Mouse (Mus musculus): ENCODE data around the gene Sf3b4.
"Not testable (repeated sequence)": the region's sequence is repeated elsewhere in the genome, so short reads cannot be mapped to it uniquely, and the experiment has no call there.

Sf3b4 gene

GRCm38 (mm10) chr3:96173185-96173584 is 1.1 kb downstream of the Sf3b4 start:
- peak; percentile 20 for DNase-seq (ENCODE audit: low spot score)

- not testable (repeated sequence) for DNase-seq (ENCODE audit: low spot score)
These were observed 1.9 kb downstream of the Sf3b4 start for GRCm38 (mm10) chr3:96174042-96174441.

DNA sequence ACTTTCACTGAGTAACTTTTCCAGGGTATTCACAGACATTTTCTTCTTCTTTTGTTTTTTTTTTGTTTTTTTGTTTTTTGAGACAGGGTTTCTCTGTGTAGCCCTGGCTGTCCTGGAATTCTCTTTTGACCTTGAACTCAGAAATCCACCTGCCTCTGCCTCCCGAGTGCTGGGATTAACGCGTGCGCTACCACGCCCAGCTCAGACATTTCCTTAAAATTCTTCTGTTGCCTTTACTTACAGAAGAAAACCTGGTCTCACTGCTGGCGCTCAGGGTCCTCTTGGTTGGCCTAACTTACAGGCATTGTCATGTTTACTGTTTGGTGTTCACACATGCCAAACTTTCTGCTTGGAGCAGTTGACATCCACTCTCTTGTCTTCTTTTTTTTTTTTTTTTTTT is 3.1 kb downstream of the Sf3b4 start:
- DNase-seq (ENCODE audit: low spot score): no peak

DNA sequence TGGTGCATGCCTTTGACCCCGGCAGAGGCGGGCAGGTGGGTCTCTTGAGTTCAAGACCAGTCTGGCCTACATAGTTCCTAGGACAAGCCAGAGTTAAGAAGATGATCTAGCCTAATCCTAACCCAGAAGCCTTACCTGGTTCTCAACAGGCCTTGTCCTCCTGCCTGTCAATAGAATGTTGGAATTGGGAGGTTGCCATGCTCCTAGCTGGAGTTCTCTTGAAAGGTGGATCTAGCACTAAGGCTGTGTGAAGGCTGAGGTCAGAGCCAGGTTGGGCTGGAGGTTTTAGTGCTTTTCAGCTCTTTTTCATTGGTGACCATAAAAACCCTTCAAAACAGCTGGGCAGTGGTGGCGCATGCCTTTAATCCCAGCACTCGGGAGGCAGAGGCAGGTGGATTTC is 6.3 kb downstream of the Sf3b4 start:
- DNase-seq (ENCODE audit: low spot score): no peak

DNA sequence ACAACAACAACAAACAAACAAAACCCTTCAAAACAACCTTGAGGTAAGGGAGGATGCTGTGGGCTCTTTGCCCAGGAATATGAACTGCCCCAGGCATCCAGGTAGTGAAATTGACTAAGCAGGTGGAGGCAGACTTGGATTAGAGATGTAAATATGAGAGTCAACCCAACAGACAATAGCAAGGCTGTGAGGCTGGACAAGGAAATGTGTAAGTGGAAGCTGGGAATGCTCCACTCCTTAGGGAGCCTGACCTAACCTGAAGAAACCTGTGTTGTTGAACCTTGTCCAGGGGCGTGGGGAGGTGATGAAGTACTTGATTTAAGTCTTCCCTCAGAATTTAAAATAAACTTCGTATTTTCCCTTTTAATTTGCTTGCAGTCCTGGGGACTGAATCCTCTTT is 6.8 kb downstream of the Sf3b4 start:
- no peak for DNase-seq (ENCODE audit: low spot score)

- DNase-seq (ENCODE audit: low spot score): no peak
These were observed 7.4 kb downstream of the Sf3b4 start for GRCm38 (mm10) chr3:96179531-96179930.

- no peak for DNase-seq (ENCODE audit: low spot score)
These were observed 8.8 kb downstream of the Sf3b4 start, which contains the start of gene Sv2a for GRCm38 (mm10) chr3:96180727-96181477. Gene Sv2a, plus strand, starts transcription at chr3:96181151.

GRCm38 (mm10) chr3:96181510-96182381 is 9.6 kb downstream of the Sf3b4 start:
- DNase-seq (ENCODE audit: low spot score): no peak

DNA sequence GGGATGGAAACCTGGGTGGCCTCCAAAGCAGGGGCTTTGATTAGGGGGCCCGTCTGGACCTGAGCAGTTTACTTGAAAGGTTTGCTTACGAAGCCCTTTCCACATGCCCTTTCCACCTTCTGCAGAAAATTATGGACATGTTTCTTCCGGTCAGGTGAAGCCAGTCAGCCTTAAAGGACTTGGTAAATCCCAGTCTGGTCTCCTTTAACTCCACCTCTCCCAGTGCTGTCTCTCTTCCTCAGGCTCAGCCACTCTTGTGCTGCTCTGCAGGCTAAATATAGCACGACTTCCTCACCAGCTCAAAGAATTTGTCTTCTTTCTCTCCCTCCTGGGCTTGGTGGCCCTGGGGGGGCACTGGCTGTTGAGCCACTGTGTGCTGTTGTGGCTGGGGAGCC is 10.2 kb downstream of the Sf3b4 start:
- DNase-seq (ENCODE audit: low spot score): no peak

DNA sequence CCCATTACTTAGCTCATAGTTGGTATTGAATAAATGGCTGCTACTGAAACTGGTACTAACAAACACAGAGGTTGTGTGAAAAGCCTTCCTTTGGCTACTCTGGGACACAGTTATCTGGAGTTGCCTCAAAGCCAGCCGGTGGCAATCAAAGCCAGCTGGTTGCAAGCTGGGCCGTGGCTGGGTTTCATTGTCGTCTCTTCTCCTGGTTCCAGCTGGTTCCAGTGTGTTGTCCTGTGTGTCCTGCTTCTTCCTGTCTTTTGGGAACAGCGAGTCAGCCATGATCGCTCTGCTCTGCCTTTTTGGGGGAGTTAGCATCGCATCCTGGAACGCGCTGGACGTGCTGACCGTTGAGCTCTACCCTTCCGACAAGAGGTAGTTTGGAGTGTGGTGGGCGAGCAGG is 20.8 kb downstream of the Sf3b4 start:
- DNase-seq (ENCODE audit: low spot score): no peak

DNA sequence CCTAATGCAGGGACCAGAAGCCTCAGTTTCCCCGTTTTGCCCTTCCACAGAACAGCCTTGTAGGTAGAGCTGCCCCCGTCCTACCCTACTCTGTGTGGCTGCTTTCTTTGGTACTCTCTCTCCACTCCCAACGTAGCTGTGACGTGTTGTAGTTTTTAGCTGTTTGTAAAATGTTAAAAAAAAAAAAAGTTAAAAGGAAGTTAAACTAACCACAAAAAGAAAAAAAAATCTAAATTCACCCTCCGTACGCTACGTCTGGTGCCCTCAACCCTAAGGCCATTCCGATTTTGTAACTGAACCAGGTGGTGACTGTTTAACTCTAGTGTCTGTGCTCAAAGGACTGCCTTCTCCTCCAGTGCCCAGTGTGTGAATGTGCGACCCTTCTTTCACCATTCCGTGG is 22.8 kb downstream of the Sf3b4 start:
- no peak for DNase-seq (ENCODE audit: low spot score)

DNA sequence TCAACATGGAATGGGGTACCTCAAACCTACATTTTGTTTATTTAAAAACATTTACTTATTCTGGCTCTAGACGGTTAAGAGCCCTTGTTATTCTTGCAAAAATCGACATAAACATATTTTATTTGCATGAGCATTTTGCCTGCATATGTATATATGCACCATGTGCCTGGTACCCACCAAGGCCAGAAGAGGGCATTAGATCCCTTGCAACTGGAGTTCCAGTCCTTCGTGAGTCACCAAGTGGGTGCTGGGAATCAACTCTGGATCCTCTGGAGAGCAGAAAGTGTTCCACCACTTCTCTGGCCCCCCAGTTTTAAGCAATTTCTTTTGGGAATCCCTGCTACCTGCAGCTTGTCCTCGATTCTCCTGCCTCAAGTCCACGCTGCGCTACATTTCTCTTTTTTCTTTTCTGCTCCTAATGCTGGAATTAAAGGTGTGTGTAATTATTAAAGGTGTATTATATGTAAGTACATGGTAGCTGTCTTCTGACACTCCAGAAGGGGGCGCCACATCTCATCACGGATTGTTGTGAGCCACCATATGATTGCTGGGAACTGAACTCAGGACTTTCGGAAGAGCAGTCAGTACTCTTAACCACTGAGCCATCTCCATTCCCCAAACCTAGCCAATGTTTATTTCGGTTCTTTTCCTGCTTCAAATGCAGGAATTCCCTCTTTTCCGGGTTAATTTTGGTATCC is 23.6 kb downstream of the Sf3b4 start:
- no peak for DNase-seq (ENCODE audit: low spot score)

- no peak for DNase-seq (ENCODE audit: low spot score)
These were observed 24.5 kb downstream of the Sf3b4 start for GRCm38 (mm10) chr3:96196437-96197128.

- DNase-seq (ENCODE audit: low spot score): peak; percentile 81
These were observed 25.1 kb downstream of the Sf3b4 start for GRCm38 (mm10) chr3:96197129-96197749.

DNA sequence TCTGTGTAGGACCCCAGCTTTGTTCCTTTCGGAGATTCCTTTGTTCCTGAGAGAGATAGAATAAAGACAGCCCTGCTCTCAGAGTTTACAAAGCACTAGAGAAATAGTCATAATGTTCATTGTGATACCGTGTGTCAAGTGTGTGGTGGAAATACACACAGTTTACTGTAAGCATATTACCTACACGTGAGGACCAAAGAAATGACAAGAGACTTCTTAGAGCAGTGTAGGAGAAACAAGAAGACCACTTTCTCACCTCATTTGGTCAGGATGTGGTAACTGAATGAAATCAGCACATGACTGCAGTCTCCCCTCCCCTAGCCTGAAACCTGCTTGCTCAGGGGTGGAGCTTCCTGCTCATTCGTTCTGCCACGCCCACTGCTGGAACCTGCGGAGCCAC is 26.0 kb downstream of the Sf3b4 start:
- peak; percentile 49 for DNase-seq (ENCODE audit: low spot score)

DNA sequence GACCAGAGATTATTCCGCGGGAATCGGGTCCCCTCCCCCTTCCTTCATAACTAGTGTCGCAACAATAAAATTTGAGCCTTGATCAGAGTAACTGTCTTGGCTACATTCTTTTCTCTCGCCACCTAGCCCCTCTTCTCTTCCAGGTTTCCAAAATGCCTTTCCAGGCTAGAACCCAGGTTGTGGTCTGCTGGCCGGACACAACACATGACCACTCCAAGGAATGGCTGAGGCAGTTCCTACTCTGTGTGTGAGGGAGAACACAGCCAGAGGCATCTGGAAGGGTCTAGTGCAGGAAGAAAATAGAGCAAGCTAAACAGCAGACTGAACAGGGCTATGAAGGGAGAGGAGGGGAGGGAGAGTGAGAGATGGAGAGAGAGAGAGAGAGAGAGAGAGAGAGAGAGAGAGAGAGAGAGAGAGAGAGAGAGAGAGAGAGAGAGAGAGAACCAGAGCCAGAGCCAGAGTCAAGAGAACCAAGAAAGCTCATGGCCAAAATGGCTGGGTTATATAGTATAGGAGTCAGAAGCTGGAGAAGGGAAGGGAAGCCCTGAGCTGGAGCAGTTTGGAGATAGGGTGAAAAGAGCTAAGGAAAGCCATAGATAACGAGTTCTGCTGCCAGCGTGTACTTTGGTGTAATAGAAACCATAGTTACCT is 26.6 kb downstream of the Sf3b4 start:
- not testable (repeated sequence) for DNase-seq (ENCODE audit: low spot score)

DNA sequence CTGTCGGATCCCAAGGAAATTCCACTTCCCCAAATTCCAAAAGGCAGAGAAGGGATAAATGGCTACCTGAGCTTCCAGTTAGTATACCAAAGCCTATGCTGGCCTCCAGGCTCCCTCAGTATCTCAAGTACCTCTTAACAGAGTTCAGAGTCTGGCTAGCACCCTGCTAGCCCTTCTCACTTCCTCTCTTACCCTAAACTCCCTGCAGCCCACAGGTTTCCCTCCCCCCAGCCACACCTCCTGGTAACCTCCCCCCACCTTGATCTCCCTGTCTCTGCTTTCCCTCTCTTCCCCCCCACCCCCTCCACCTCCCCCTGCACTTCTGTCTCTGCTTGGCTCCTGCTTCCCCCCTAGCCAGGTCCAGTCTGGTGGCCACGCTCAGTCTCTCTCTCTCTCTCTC is 27.6 kb downstream of the Sf3b4 start:
- DNase-seq (ENCODE audit: low spot score): no peak

DNA sequence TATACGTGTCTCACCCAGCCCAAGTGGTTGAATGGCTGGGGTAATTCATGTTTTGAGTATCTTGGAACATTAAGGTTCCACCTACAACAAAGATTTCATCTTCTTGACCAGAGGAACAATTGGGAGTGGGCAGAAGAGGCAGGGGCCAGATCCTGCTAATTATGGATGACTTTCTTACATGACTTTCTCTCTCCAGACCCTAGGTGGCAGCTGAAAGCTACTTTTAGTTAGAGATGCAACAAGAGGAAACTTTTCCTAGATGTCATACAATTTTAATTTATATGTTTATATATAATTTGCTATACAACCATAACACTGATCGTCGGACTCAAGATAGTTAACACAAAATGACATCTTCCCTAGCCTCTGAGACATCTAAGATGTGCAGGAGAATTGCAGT is 35.7 kb downstream of the Sf3b4 start:
- no peak for DNase-seq (ENCODE audit: low spot score)

- no peak for DNase-seq (ENCODE audit: low spot score)
These were observed 37.1 kb downstream of the Sf3b4 start for GRCm38 (mm10) chr3:96209242-96209641.

DNA sequence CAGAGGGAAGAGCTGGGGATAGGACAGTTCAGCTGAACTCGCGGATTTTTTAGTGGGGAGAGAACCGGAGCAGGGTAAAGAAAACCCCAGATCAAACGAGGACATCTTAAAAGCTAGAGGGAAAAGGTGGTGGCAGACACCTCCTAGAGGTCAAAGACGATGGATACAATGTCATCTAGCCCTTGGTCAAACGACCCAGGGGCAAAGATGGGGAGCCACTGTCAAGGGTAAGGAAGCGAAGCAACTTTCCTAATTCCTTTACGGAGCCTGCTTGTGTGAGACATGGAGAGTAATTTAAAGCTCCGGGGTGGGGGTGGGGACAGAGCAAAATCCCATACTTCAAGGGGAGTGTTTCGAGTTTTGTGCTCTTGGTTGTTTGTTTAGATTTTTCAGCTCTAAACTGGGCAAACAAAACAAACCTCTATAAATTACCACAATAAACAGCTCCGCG is 47.1 kb downstream of the Sf3b4 start:
- DNase-seq (ENCODE audit: low spot score): no peak

- DNase-seq (ENCODE audit: low spot score): peak; percentile 83
These were observed 47.6 kb downstream of the Sf3b4 start, which contains the start of the genes Bola1 and Hist2h2ab for GRCm38 (mm10) chr3:96219661-96220130. Gene Bola1, minus strand, starts transcription at chr3:96219709. Gene Hist2h2ab, plus strand, starts transcription at chr3:96219865.

Data from c-Kit-positive CD71-positive TER-119-positive erythroid progenitor cells, embryonic 14.5 days (primary cell).